Mouse (Mus musculus): ENCODE measurements around the gene Spats2l. TPM values are rescaled to one million over a fixed set of nuclear protein-coding genes. Genes with fewer than 3 reads are reported as not detected.

Gene Spats2l
- polyA plus RNA-seq, 1 experiment from 2014 or later: 8.4 TPM

DNA sequence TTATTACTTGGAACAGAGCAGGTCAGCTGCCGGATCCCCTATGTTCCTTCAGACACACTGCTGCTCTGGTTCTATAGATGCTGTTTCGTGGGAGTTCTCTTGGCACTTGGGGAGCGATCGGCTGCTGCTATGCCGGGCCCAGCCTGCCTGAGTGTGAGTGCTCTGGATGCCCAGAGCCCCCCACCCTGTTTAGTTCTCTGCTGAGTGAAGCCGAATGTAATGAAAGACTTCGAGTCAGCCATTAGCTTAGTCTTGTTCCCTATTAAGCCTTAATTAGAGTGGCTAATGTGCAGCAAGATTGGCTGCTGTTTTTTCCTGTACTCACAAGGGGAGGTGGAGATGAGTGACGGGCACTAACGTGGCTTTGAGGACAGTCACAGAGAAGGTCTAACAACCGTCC, 166.7 kb downstream of the Spats2l start:
- H3K9ac ChIP-seq (ENCODE audit: low read depth, low read length): no peak overlapping the region
- H3K4me1 ChIP-seq (ENCODE audit: control insufficient read depth, low read depth, low read length): no peaks in the 10 kb centered on the region
- no peaks in the 10 kb centered on the region for H3K27me3 ChIP-seq (ENCODE audit: control insufficient read depth, insufficient read depth, low read depth, low read length)
- H3K9me3 ChIP-seq (replicated peaks; ENCODE audit: control insufficient read depth, low read length): no peaks in the 10 kb centered on the region
- no peak overlapping the region for H3K4me2 ChIP-seq (ENCODE audit: low read depth, low read length)
- no peak overlapping the region for H3K27ac ChIP-seq (ENCODE audit: low read length)
- H3K36me3 ChIP-seq (ENCODE audit: control insufficient read depth, insufficient read depth): no peaks in the 10 kb centered on the region
- ATAC-seq (ENCODE audit: low read depth): no peak
- H3K4me3 ChIP-seq (ENCODE audit: low read depth, low read length): no peak overlapping the region
- 69% methylated on average over 10 of the region's 10 CpGs for WGBS (ENCODE audit: insufficient replicate concordance)

DNA sequence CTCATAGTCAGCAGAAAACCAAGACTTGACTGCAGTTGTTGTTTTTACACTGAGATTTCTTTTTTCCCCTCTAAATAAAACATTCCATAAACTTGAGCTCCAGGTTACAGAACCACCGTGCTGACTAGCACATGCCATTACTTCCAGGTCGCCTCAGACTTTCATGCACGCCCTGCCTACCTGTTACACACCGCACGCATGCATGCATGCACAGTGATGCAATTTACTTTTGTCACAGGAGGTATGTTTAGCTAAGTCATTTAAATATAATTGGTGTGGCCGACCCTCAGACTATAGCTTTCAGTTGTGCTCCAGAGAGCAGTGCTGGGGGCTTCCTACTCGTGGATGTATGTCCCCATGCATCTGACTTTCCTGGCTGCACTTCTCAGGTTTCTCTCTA, 167.1 kb downstream of the Spats2l start:
- 74% methylated on average over 7 of the region's 7 CpGs for WGBS (ENCODE audit: insufficient replicate concordance)
- no peak for ATAC-seq (ENCODE audit: low read depth)
- Histone ChIP-seq H3K27me3 (ENCODE audit: control insufficient read depth, insufficient read depth, low read depth, low read length) (no peaks in the 10 kb centered on the region), H3K4me3 (ENCODE audit: low read depth, low read length) (no peak overlapping the region), H3K4me1 (ENCODE audit: control insufficient read depth, low read depth, low read length) (no peaks in the 10 kb centered on the region), H3K9ac (ENCODE audit: low read depth, low read length) (no peak overlapping the region), H3K4me2 (ENCODE audit: low read depth, low read length) (no peak overlapping the region), H3K36me3 (ENCODE audit: control insufficient read depth, insufficient read depth) (no peaks in the 10 kb centered on the region), H3K27ac (ENCODE audit: low read length) (no peak overlapping the region), H3K9me3 (replicated peaks; ENCODE audit: control insufficient read depth, low read length) (no peaks in the 10 kb centered on the region)

DNA sequence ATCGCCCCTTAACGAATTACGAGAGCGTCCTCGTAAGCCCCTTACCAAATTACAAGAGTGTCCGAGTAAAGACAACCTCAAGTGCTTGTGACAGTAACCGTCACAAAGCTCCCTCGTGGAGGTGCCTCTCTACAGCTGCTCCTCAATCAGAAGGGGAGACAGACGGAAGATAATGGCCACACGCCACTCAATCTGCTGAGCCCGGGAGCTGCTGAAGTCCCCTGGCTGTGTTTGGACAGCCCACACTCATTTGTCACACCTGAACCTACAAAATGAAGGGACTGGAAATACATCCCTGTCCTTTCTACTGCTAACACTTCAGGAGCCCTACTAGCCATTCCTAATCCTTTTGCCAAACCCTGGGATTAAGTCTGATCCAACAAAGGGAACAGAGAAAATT, 167.8 kb downstream of the Spats2l start:
- H3K27me3 ChIP-seq (ENCODE audit: control insufficient read depth, insufficient read depth, low read depth, low read length): no peaks in the 10 kb centered on the region
- no peak overlapping the region for H3K9ac ChIP-seq (ENCODE audit: low read depth, low read length)
- ATAC-seq (ENCODE audit: low read depth): no peak
- H3K4me3 ChIP-seq (ENCODE audit: low read depth, low read length): no peak overlapping the region
- H3K27ac ChIP-seq (ENCODE audit: low read length): no peak overlapping the region
- H3K4me1 ChIP-seq (ENCODE audit: control insufficient read depth, low read depth, low read length): no peaks in the 10 kb centered on the region
- WGBS (ENCODE audit: insufficient replicate concordance): 64% methylated on average over 11 of the region's 11 CpGs
- no peak overlapping the region for H3K4me2 ChIP-seq (ENCODE audit: low read depth, low read length)
- H3K36me3 ChIP-seq (ENCODE audit: control insufficient read depth, insufficient read depth): no peaks in the 10 kb centered on the region
- no peaks in the 10 kb centered on the region for H3K9me3 ChIP-seq (replicated peaks; ENCODE audit: control insufficient read depth, low read length)

DNA sequence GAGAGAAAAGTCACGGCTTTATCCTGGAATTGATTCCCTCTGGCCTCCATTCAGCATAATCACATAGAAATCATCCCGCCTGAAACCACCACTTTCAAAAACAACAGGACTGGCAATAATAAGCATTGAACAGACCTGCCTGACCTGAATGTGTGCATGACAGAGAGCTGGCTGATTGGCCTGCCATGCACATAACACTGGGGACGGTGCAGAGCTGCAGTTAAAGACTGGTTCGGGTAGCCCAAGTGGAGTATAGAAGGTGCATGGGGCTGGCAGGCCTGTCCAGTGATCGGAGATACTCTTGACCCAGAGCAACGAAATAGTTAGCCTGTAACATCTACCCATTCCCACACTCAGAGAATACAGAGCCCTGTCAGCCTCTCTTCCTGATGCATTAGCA, 168.3 kb downstream of the Spats2l start:
- H3K27me3 ChIP-seq (ENCODE audit: control insufficient read depth, insufficient read depth, low read depth, low read length): no peaks in the 10 kb centered on the region
- H3K9ac ChIP-seq (ENCODE audit: low read depth, low read length): no peak overlapping the region
- 70% methylated on average over 6 of the region's 6 CpGs for whole genome bisulfite sequencing (ENCODE audit: insufficient replicate concordance)
- no peak overlapping the region for H3K4me3 ChIP-seq (ENCODE audit: low read depth, low read length)
- no peaks in the 10 kb centered on the region for H3K36me3 ChIP-seq (ENCODE audit: control insufficient read depth, insufficient read depth)
- H3K4me1 ChIP-seq (ENCODE audit: control insufficient read depth, low read depth, low read length): no peaks in the 10 kb centered on the region
- no peak for ATAC-seq (ENCODE audit: low read depth)
- no peaks in the 10 kb centered on the region for H3K9me3 ChIP-seq (replicated peaks; ENCODE audit: control insufficient read depth, low read length)
- H3K27ac ChIP-seq (ENCODE audit: low read length): no peak overlapping the region
- no peak overlapping the region for H3K4me2 ChIP-seq (ENCODE audit: low read depth, low read length)

DNA sequence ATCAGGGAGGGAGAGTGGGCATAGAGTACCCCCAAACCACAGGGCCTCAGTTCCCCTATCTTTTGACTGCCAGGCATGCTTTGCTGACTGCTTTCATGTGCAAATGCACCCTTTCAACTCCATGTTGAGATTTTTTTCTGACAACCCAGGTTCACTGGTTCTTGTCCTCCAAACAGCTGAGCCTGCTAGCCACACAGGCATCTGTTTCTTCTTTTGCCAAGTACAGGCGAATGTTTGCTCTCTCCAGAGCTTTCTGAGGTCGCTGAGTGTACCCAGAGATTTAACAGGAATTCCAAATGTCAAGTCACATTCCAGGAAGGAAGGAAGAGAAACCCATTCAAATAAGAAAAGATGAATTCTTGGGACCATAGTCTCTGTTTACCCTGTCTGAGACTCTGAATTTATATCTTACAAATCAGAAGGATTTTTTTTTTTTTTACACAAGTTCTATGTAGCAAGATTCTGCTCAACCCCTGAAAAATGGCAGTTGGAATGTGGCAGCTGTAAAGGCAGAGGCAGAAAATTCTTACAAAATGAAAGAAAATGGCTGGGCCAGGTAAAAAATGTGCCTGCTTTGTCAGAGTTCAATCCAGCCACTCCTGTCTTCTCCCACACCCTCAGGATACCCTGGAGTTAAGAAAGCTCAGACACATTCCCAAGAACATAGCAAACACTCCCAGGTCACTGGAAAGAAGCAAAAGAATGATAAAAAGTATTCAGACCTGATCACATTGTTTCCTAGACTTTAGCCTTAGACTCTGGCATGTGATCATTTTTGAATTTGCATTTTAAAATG, 173.8 kb downstream of the Spats2l start:
- Histone ChIP-seq H3K36me3 (ENCODE audit: control insufficient read depth, insufficient read depth) (no peaks in the 10 kb centered on the region), H3K27ac (ENCODE audit: low read length) (no peak overlapping the region), H3K4me1 (ENCODE audit: control insufficient read depth, low read depth, low read length) (no peaks in the 10 kb centered on the region), H3K27me3 (ENCODE audit: control insufficient read depth, insufficient read depth, low read depth, low read length) (no peaks in the 10 kb centered on the region), H3K4me2 (ENCODE audit: low read depth, low read length) (no peak overlapping the region), H3K4me3 (ENCODE audit: low read depth, low read length) (no peak overlapping the region), H3K9ac (ENCODE audit: low read depth, low read length) (no peak overlapping the region), H3K9me3 (replicated peaks; ENCODE audit: control insufficient read depth, low read length) (no peaks in the 10 kb centered on the region)
- no peak for ATAC-seq (ENCODE audit: low read depth)
- WGBS (ENCODE audit: insufficient replicate concordance): 19% methylated on average over 2 of the region's 2 CpGs

DNA sequence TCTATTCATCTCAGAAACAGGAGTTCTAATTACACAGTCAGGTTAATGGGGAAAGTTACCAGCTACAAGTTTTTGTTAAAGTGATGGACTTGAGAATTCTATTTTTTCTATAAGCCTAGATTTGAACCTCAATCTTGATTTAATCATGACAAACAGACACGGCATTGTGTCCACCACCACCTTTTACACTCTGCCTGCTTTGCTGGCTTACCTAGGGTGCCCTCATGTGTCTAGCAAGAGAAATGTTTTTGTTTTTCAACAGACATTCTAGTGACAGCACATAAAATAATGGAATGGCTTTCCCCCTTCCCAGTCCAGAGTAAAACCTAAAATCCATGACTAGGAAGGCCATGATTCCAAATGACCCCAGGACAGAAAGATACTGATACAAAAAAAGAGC, 175.2 kb downstream of the Spats2l start:
- 23% methylated on average over 1 of the region's 1 CpGs for WGBS (ENCODE audit: insufficient replicate concordance)
- Histone ChIP-seq H3K4me1 (ENCODE audit: control insufficient read depth, low read depth, low read length) (no peaks in the 10 kb centered on the region), H3K36me3 (ENCODE audit: control insufficient read depth, insufficient read depth) (no peaks in the 10 kb centered on the region), H3K9me3 (replicated peaks; ENCODE audit: control insufficient read depth, low read length) (no peaks in the 10 kb centered on the region), H3K4me3 (ENCODE audit: low read depth, low read length) (no peak overlapping the region), H3K27ac (ENCODE audit: low read length) (no peak overlapping the region), H3K4me2 (ENCODE audit: low read depth, low read length) (no peak overlapping the region), H3K9ac (ENCODE audit: low read depth, low read length) (no peak overlapping the region), H3K27me3 (ENCODE audit: control insufficient read depth, insufficient read depth, low read depth, low read length) (no peaks in the 10 kb centered on the region)
- ATAC-seq (ENCODE audit: low read depth): no peak

DNA sequence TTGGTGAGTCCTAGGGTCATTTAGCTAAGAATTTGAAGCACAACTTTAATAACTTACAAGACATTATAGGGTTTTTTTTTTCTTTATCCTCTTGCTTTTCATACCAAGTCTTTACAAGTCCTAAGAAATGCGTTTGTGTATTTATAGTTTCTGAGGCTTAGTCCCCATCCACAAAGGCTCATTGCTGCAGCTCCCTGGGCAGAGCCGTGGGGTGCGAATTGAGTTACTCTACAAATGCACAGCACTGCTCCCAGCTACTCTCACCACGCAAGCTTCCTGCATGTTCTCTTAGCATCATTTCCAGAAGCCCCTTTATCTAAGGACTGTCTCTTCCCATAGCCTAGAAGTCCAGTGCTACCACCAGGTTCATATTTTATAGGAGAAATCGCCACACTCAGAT, 175.8 kb downstream of the Spats2l start:
- no peak overlapping the region for H3K4me3 ChIP-seq (ENCODE audit: low read depth, low read length)

DNA sequence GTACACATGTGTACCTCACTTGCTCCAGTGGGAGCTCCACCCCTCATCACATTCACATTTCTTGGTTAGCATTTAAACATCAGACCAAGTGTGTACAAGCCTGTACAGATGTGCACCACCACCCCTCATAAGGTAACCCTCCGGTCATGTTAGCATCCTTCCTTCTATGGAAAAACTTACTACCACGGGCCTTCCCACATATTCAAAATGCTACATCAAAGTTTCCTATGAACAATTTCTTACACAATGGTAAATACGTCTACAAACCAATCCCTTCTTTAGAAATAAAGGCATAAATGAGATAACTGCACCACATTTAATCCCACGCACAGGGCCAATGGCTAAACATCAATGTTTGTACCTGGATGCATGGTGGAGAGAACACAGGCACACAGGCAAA, 178.5 kb downstream of the Spats2l start:
- no peak overlapping the region for H3K4me3 ChIP-seq (ENCODE audit: low read depth, low read length)
- no peak overlapping the region for H3K4me2 ChIP-seq (ENCODE audit: low read depth, low read length)
- no peaks in the 10 kb centered on the region for H3K4me1 ChIP-seq (ENCODE audit: control insufficient read depth, low read depth, low read length)
- H3K9ac ChIP-seq (ENCODE audit: low read depth, low read length): no peak overlapping the region
- no peak for ATAC-seq (ENCODE audit: low read depth)
- H3K27ac ChIP-seq (ENCODE audit: low read length): no peak overlapping the region
- 68% methylated on average over 4 of the region's 4 CpGs for WGBS (ENCODE audit: insufficient replicate concordance)
- H3K36me3 ChIP-seq (ENCODE audit: control insufficient read depth, insufficient read depth): no peaks in the 10 kb centered on the region
- H3K27me3 ChIP-seq (ENCODE audit: control insufficient read depth, insufficient read depth, low read depth, low read length): no peaks in the 10 kb centered on the region
- no peaks in the 10 kb centered on the region for H3K9me3 ChIP-seq (replicated peaks; ENCODE audit: control insufficient read depth, low read length)

More for the DNA sequence above, 175.8 kb downstream of the Spats2l start:
- no peak overlapping the region for H3K27ac ChIP-seq (ENCODE audit: low read length)
- no peak for ATAC-seq (ENCODE audit: low read depth)
- H3K4me1 ChIP-seq (ENCODE audit: control insufficient read depth, low read depth, low read length): no peaks in the 10 kb centered on the region
- 71% methylated on average over 5 of the region's 5 CpGs for WGBS (ENCODE audit: insufficient replicate concordance)
- no peak overlapping the region for H3K4me2 ChIP-seq (ENCODE audit: low read depth, low read length)
- no peaks in the 10 kb centered on the region for H3K27me3 ChIP-seq (ENCODE audit: control insufficient read depth, insufficient read depth, low read depth, low read length)
- H3K9me3 ChIP-seq (replicated peaks; ENCODE audit: control insufficient read depth, low read length): no peaks in the 10 kb centered on the region
- no peaks in the 10 kb centered on the region for H3K36me3 ChIP-seq (ENCODE audit: control insufficient read depth, insufficient read depth)
- H3K9ac ChIP-seq (ENCODE audit: low read depth, low read length): no peak overlapping the region

DNA sequence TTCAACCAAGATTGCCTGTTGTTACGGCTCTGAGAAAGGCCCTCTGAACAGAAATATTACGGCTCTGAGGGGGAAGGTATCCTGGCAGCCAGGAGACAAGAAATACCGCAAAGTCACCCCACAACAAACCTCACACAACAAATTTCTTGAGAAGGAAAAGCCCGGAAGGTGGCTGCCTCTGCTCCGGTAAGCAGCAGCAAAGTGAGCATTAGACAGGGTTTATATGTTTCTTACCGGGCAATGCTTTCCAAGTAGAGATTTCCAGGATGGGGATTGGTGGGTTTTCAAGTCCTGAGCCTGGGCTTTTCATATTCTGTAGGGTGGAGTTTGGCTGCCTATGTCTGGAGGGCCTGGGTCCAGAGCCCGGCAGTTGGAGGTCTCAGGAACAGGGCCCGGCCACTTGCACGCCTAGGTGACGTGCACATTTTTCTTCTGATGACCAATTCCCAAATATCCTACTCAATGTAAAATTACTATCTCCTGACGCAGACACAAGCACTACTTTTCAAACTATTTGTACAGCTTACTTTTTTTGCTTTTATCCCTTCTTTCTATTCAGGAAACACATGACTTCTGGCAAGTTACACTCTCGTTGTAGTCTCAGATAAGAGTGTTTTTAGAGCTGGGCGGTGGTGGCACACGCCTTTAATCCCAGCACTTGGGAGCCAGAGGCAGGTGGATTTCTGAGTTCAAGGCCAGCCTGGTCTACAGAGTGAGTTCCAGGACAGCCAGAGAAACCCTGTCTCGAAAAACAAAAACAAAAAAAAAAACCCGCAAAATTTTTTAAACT, 179.8 kb downstream of the Spats2l start:
- 67% methylated on average over 16 of the region's 16 CpGs for WGBS (ENCODE audit: insufficient replicate concordance)

More for the DNA sequence above, 179.8 kb downstream of the Spats2l start:
- Histone ChIP-seq H3K27me3 (ENCODE audit: control insufficient read depth, insufficient read depth, low read depth, low read length) (no peaks in the 10 kb centered on the region), H3K4me2 (ENCODE audit: low read depth, low read length) (no peak overlapping the region), H3K4me1 (ENCODE audit: control insufficient read depth, low read depth, low read length) (no peaks in the 10 kb centered on the region), H3K27ac (ENCODE audit: low read length) (no peak overlapping the region), H3K4me3 (ENCODE audit: low read depth, low read length) (no peak overlapping the region), H3K36me3 (ENCODE audit: control insufficient read depth, insufficient read depth) (no peaks in the 10 kb centered on the region), H3K9me3 (replicated peaks; ENCODE audit: control insufficient read depth, low read length) (no peaks in the 10 kb centered on the region), H3K9ac (ENCODE audit: low read depth, low read length) (no peak overlapping the region)
- no peak for ATAC-seq (ENCODE audit: low read depth)

Measured in liver, embryonic 16.5 days (tissue).